Mouse (Mus musculus) CD4-positive naive resting alpha-beta T cell, adult 76 days (primary cell): ENCODE results near the gene Tdpoz3. TPM values are rescaled to one million over a fixed set of nuclear protein-coding genes. Genes with fewer than 3 reads are reported as not detected.

Experiments
- total RNA-seq: library from RNA; stranded (reverse); gene quantifications from one replicate; pipeline ENCODE4 v1.2.4, GENCODE M21; 2023

The Tdpoz3 gene
- not detected for total RNA-seq

DNA sequence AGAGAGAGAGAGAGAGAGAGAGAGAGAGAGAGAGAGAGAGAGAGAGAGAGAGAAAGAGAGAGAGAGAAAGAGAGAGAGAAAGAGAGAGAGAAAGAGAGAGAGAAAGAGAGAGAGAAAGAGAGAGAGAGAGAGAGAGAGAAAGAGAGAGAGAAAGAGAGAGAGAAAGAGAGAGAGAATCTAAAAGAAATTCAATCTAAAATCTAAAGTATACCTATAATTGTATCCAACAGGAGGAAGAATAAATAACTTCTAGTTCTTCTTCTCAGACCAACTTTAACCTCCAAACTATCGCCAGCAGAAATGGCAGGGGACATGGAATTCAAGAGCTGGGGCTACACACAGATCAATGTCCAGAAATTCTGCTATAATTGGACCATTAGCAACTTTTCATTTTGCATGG lies at the start of gene Tdpoz3:
Gene Tdpoz3, plus strand, starts transcription at position 301 of the 400 bp plus-strand sequence.

DNA sequence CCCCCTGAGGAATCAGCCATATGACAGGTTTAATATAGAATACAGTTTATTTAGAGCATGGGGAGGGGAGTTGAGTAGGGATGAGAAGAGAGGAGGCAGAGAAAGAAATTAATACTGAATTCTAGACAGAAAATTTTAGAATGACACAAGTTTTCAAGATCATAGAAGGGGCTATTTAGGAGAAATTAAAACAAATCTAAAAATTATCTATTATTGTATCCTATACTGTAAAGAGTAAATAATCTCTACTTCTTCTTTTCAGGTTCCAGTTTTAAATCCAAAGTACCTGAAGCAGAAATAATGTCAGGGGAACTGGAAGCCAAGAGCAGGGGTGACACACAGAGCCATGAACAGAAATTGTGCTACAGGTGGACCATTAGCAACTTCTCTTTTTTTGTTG lies 29.7 kb upstream of the Tdpoz3 start, which contains the start of gene Tdpoz4:
Gene Tdpoz4, plus strand, starts transcription at position 301 of the 400 bp plus-strand sequence.

Other genes with a start within 250 kb of the Tdpoz3 start
- gene Tdpoz2, start 173.3 kb upstream of the Tdpoz3 start, total RNA-seq, result not detected
- gene Tdpoz1, start 149.7 kb upstream of the Tdpoz3 start, total RNA-seq, result not detected
- not detected for gene Gm37596, start 132.9 kb upstream of the Tdpoz3 start, total RNA-seq
- not detected for gene Gm5773, start 53.0 kb upstream of the Tdpoz3 start, total RNA-seq
- not detected for gene Tdpoz4, start 29.6 kb upstream of the Tdpoz3 start, total RNA-seq
- not detected for gene Gm9117, start 117.5 kb downstream of the Tdpoz3 start, total RNA-seq
- not detected for gene Tdpoz5, start 135.3 kb downstream of the Tdpoz3 start, total RNA-seq
- not detected for gene Gm9125, start 228.9 kb downstream of the Tdpoz3 start, total RNA-seq
- not detected for gene Gm10697, start 246.6 kb downstream of the Tdpoz3 start, total RNA-seq